Mouse (Mus musculus) ES-E14 (cell line): ENCODE data around the gene Dna2. TPM values are rescaled to one million over a fixed set of nuclear protein-coding genes. Genes with fewer than 3 reads are reported as not detected.
A peak's percentile ranks its signal among the peaks of the same experiment; 100 is the strongest.

ENCODE experiments used
- DNase-seq: peaks from one replicate; pipeline ENCODE4 v3.0.0-alpha.2; 2013; ENCODE audit warnings: low read depth, low spot score
- H3K27ac ChIP-seq: 2 replicates; pipeline ENCODE4 v1.5.1; 2012; ENCODE audit warnings: low read depth, mild to moderate bottlenecking, low read length, moderate library complexity, mixed read lengths; ENCODE audit not compliant: poor library complexity, insufficient read depth, severe bottlenecking
- H3K36me3 ChIP-seq: 2 replicates; pipeline ENCODE4 v1.6.1; 2012; ENCODE audit warnings: mild to moderate bottlenecking, low read length, moderate library complexity, mixed read lengths; ENCODE audit not compliant: control insufficient read depth, poor library complexity, insufficient read depth, severe bottlenecking
- H3K4me1 ChIP-seq, 2 experiments: fragments of 150-350 bp in 1 of 2; sonication (generic) in 1 of 2; 2 replicates each; pipeline ENCODE4 v1.6.1; 2012; ENCODE audit warnings: low read length in 2 of 2, mild to moderate bottlenecking in 1 of 2, mixed read lengths in 1 of 2; ENCODE audit not compliant: control insufficient read depth in 2 of 2, insufficient read depth in 2 of 2, poor library complexity in 1 of 2
- H3K4me3 ChIP-seq, 2 experiments: fragments of 150-350 bp in 1 of 2; sonication (generic) in 1 of 2; 2 replicates each; pipeline ENCODE4 v1.5.1; 2012; ENCODE audit warnings: low read length in 2 of 2, low read depth in 1 of 2, mild to moderate bottlenecking in 1 of 2, mixed read lengths in 1 of 2; ENCODE audit not compliant: insufficient read depth in 1 of 2, poor library complexity in 1 of 2, severe bottlenecking in 1 of 2
- H3K9ac ChIP-seq: 2 replicates; pipeline ENCODE4 v1.6.1; 2012; ENCODE audit warnings: low read depth, mild to moderate bottlenecking, low read length, mixed read lengths; ENCODE audit not compliant: poor library complexity, insufficient read depth, severe bottlenecking
- H3K9me3 ChIP-seq: fragments of 150-350 bp; sonication (generic); 2 replicates; pipeline ENCODE4 v1.6.1; 2012; ENCODE audit warnings: low read depth, mild to moderate bottlenecking, low read length; ENCODE audit not compliant: control insufficient read depth, insufficient read depth
- CHD2 ChIP-seq: IDR thresholded peaks from 2 replicates; pipeline ENCODE4 v1.6.1; 2014; ENCODE audit warnings: mild to moderate bottlenecking, low read depth, low read length, inconsistent platforms
- HCFC1 ChIP-seq: IDR thresholded peaks from 2 replicates; pipeline ENCODE4 v1.6.1; 2012; ENCODE audit warnings: low read length, inconsistent platforms, borderline replicate concordance; ENCODE audit not compliant: insufficient read depth
- MAFK ChIP-seq: IDR thresholded peaks from 2 replicates; pipeline ENCODE4 v1.6.1; 2014; ENCODE audit warnings: mild to moderate bottlenecking, low read depth, low read length, inconsistent platforms; ENCODE audit not compliant: insufficient read depth
- ZC3H11A ChIP-seq: IDR thresholded peaks from 2 replicates; pipeline ENCODE4 v1.6.1; 2012; ENCODE audit warnings: low read depth, mild to moderate bottlenecking, inconsistent platforms, low read length, borderline replicate concordance
- ZNF384 ChIP-seq: IDR thresholded peaks from 2 replicates; pipeline ENCODE4 v1.6.1; 2012; ENCODE audit warnings: low read depth, low read length, inconsistent platforms
- in situ Hi-C, 2 experiments: fragments of 600-800 bp; cut with MboI; formaldehyde crosslinking; loops; one replicate each; pipeline ENCODE4 v1.15.1; 2025; ENCODE audit warnings: low sequenced_read_pairs in 2 of 2, inconsistent platforms in 1 of 2; ENCODE audit not compliant: unreplicated experiment in 2 of 2
- total RNA-seq: library from RNA; depleted of rRNA; stranded (reverse); fragments of 300-350 nt; gene quantifications from 2 replicates; pipeline ENCODE4 v1.2.3, GENCODE M21; 2012

The Dna2 gene
- total RNA-seq, 1 experiment: 26.4 TPM

GRCm38 (mm10) chr10:62966291-62966690 is 19.5 kb downstream of the Dna2 start:
- no peak for DNase-seq
- H3K4me3 ChIP-seq: no peak overlapping the region
- no peak overlapping the region for H3K9ac ChIP-seq
- H3K27ac ChIP-seq: no peak overlapping the region
- TF ChIP-seq HCFC1 (no peak), ZNF384 (no peak), CHD2 (no peak), ZC3H11A (no peak), MAFK (no peak)
- no peaks in the 10 kb centered on the region for H3K4me1 ChIP-seq
- in situ Hi-C loops: no loop called here
- H3K36me3 ChIP-seq: peaks cover 66% of the 10 kb centered on the region
- peaks cover 2% of the 10 kb centered on the region; the same call in 1 of the 2 replicates for H3K9me3 ChIP-seq

GRCm38 (mm10) chr10:62971821-62972220 is 25.0 kb downstream of the Dna2 start:
- DNase-seq: no peak
- H3K36me3 ChIP-seq: peaks cover 42% of the 10 kb centered on the region
- H3K4me3 ChIP-seq: no peak overlapping the region
- H3K27ac ChIP-seq: no peak overlapping the region
- 0 out of 2 replicates have a peak, but pooled peaks cover under 1% of the 10 kb centered on the region for H3K9me3 ChIP-seq
- TF ChIP-seq ZC3H11A (no peak), MAFK (no peak), ZNF384 (no peak), HCFC1 (no peak), CHD2 (no peak)
- in situ Hi-C loops: no loop called here
- no peaks in the 10 kb centered on the region for H3K4me1 ChIP-seq
- no peak overlapping the region for H3K9ac ChIP-seq

GRCm38 (mm10) chr10:62979667-62980038 is 32.8 kb downstream of the Dna2 start:
- TF ChIP-seq MAFK: no peak
- no peak for TF ChIP-seq HCFC1
- no peak for TF ChIP-seq CHD2
- no peak for TF ChIP-seq ZNF384
- TF ChIP-seq ZC3H11A: no peak
- H3K9me3 ChIP-seq: no peaks in the 10 kb centered on the region
- H3K36me3 ChIP-seq: peaks cover 5% of the 10 kb centered on the region; the same call in 1 of the 2 replicates
- H3K4me1 ChIP-seq: peaks cover 0 to 3% of the 10 kb centered on the region in 2 experiments; a peak in 1 of 4 replicates
- no peak overlapping the region for H3K27ac ChIP-seq
- H3K4me3 ChIP-seq: peak overlapping the region in 1 of 2 experiments; percentile 58; a peak in 3 of 4 replicates
- no peak for DNase-seq
- in situ Hi-C loops: no loop called here
- H3K9ac ChIP-seq: no peak overlapping the region

GRCm38 (mm10) chr10:62980039-62980954 is 33.5 kb downstream of the Dna2 start, which contains the start of gene Rufy2:
TSS of gene Rufy2 (plus strand) at chr10:62980223.
- Histone ChIP-seq H3K9me3 (no peaks in the 10 kb centered on the region), H3K9ac (peak within 1 kb of the TSS; percentile 87), H3K4me3 (peak within 1 kb of the TSS; percentile 92 to 93), H3K4me1 (peaks cover 0 to 3% of the 10 kb centered on the region in 2 experiments; a peak in 1 of 4 replicates), H3K27ac (no peak within 1 kb of the TSS), H3K36me3 (peaks cover 5% of the 10 kb centered on the region; the same call in 1 of the 2 replicates)
- DNase-seq: peak; percentile 65
- in situ Hi-C loops: no loop called here
- TF ChIP-seq MAFK (no peak), ZC3H11A (no peak), ZNF384 (no peak), CHD2 (no peak; the same call in 1 of the 2 replicates), HCFC1 (no peak)
